Mouse (Mus musculus) olfactory bulb, adult 2 months (tissue): Measurements from ENCODE around the gene Mfsd12.

Experiments
- CTCF ChIP-seq: fragments of 200-500 bp; IDR thresholded peaks from 2 replicates; pipeline ENCODE4 v1.5.1; 2012; ENCODE audit warnings: low read depth, mild to moderate bottlenecking, low read length, moderate library complexity; ENCODE audit not compliant: insufficient read depth
- POLR2A ChIP-seq: fragments of 200-500 bp; IDR thresholded peaks from 2 replicates; pipeline ENCODE4 v1.6.1; 2012; ENCODE audit warnings: mild to moderate bottlenecking, low read depth, low read length, moderate library complexity; ENCODE audit not compliant: insufficient read depth

GRCm38 (mm10) chr10:81404082-81404481, 46.8 kb downstream of the Mfsd12 start:
- TF ChIP-seq CTCF: no peak
- no peak for TF ChIP-seq POLR2A
